Mouse (Mus musculus) ES-E14 (cell line): ENCODE results near the gene Nelfb. TPM values are rescaled to one million over a fixed set of nuclear protein-coding genes. Genes with fewer than 3 reads are reported as not detected.

Source experiments
- DNase-seq: peaks from one replicate; pipeline ENCODE4 v3.0.0-alpha.2; 2013; ENCODE audit warnings: low read depth, low spot score
- H3K27ac ChIP-seq: 2 replicates; pipeline ENCODE4 v1.5.1; 2012; ENCODE audit warnings: low read depth, mild to moderate bottlenecking, low read length, moderate library complexity, mixed read lengths; ENCODE audit not compliant: poor library complexity, insufficient read depth, severe bottlenecking
- H3K36me3 ChIP-seq: 2 replicates; pipeline ENCODE4 v1.6.1; 2012; ENCODE audit warnings: mild to moderate bottlenecking, low read length, moderate library complexity, mixed read lengths; ENCODE audit not compliant: control insufficient read depth, poor library complexity, insufficient read depth, severe bottlenecking
- H3K4me1 ChIP-seq, 2 experiments: fragments of 150-350 bp in 1 of 2; sonication (generic) in 1 of 2; 2 replicates each; pipeline ENCODE4 v1.6.1; 2012; ENCODE audit warnings: low read length in 2 of 2, mild to moderate bottlenecking in 1 of 2, mixed read lengths in 1 of 2; ENCODE audit not compliant: control insufficient read depth in 2 of 2, insufficient read depth in 2 of 2, poor library complexity in 1 of 2
- H3K4me3 ChIP-seq, 2 experiments: fragments of 150-350 bp in 1 of 2; sonication (generic) in 1 of 2; 2 replicates each; pipeline ENCODE4 v1.5.1; 2012; ENCODE audit warnings: low read length in 2 of 2, low read depth in 1 of 2, mild to moderate bottlenecking in 1 of 2, mixed read lengths in 1 of 2; ENCODE audit not compliant: insufficient read depth in 1 of 2, poor library complexity in 1 of 2, severe bottlenecking in 1 of 2
- H3K9ac ChIP-seq: 2 replicates; pipeline ENCODE4 v1.6.1; 2012; ENCODE audit warnings: low read depth, mild to moderate bottlenecking, low read length, mixed read lengths; ENCODE audit not compliant: poor library complexity, insufficient read depth, severe bottlenecking
- H3K9me3 ChIP-seq: fragments of 150-350 bp; sonication (generic); 2 replicates; pipeline ENCODE4 v1.6.1; 2012; ENCODE audit warnings: low read depth, mild to moderate bottlenecking, low read length; ENCODE audit not compliant: control insufficient read depth, insufficient read depth
- CHD2 ChIP-seq: IDR thresholded peaks from 2 replicates; pipeline ENCODE4 v1.6.1; 2014; ENCODE audit warnings: mild to moderate bottlenecking, low read depth, low read length, inconsistent platforms
- HCFC1 ChIP-seq: IDR thresholded peaks from 2 replicates; pipeline ENCODE4 v1.6.1; 2012; ENCODE audit warnings: low read length, inconsistent platforms, borderline replicate concordance; ENCODE audit not compliant: insufficient read depth
- MAFK ChIP-seq: IDR thresholded peaks from 2 replicates; pipeline ENCODE4 v1.6.1; 2014; ENCODE audit warnings: mild to moderate bottlenecking, low read depth, low read length, inconsistent platforms; ENCODE audit not compliant: insufficient read depth
- ZC3H11A ChIP-seq: IDR thresholded peaks from 2 replicates; pipeline ENCODE4 v1.6.1; 2012; ENCODE audit warnings: low read depth, mild to moderate bottlenecking, inconsistent platforms, low read length, borderline replicate concordance
- ZNF384 ChIP-seq: IDR thresholded peaks from 2 replicates; pipeline ENCODE4 v1.6.1; 2012; ENCODE audit warnings: low read depth, low read length, inconsistent platforms
- in situ Hi-C, 2 experiments: fragments of 600-800 bp; cut with MboI; formaldehyde crosslinking; loops; one replicate each; pipeline ENCODE4 v1.15.1; 2025; ENCODE audit warnings: low sequenced_read_pairs in 2 of 2, inconsistent platforms in 1 of 2; ENCODE audit not compliant: unreplicated experiment in 2 of 2
- total RNA-seq: library from RNA; depleted of rRNA; stranded (reverse); fragments of 300-350 nt; gene quantifications from 2 replicates; pipeline ENCODE4 v1.2.3, GENCODE M21; 2012

Gene Nelfb
- total RNA-seq, 1 experiment: 50.9 TPM

GRCm38 (mm10) chr2:25228995-25229530 lies 17.8 kb upstream of the Nelfb start:
- in situ Hi-C loops: no loop called here
- no peak overlapping the region for H3K27ac ChIP-seq
- H3K4me3 ChIP-seq: peak overlapping the region in 1 of 2 experiments; percentile 61; a peak in 1 of 4 replicates

DNA sequence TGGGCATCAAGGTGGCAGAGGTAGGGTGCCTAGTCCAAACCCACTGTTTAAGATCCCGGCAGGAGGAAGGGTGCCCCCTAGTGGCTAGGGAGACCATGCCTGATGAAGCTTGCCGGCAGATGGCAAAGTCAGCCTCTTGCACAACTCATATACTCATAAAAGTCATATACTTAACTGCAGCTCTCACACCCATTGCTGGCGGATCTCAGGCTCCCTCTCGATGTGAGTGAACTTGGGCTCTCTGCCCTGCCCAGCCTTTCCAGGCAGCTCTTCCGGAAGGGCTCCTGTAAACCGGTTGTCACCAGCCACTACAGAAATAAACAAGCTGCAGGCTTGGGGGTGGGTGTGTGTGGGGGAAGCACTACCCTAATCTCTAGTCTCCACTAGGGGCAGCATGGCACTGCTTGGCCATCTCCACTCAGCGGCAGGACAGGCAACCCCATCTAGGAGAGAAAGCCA lies 17.2 kb upstream of the Nelfb start:
- Histone ChIP-seq H3K9me3 (no peaks in the 10 kb centered on the region), H3K4me3 (peak overlapping the region; percentile 58 to 61), H3K4me1 (peaks cover 9 to 24% of the 10 kb centered on the region in 2 experiments; a peak in 3 of 4 replicates), H3K9ac (peak overlapping the region; percentile 70), H3K36me3 (peaks cover 6% of the 10 kb centered on the region), H3K27ac (peak overlapping the region; percentile 68)
- TF ChIP-seq MAFK: 0 out of 2 replicates have a peak, but pooled peaks have one; percentile 20
- TF ChIP-seq ZC3H11A: no peak
- TF ChIP-seq HCFC1: peak; percentile 71; the same call in 1 of the 2 replicates
- peak; percentile 82 for DNase-seq
- in situ Hi-C loops: no loop called here

More at GRCm38 (mm10) chr2:25228995-25229530, 17.8 kb upstream of the Nelfb start:
- H3K4me1 ChIP-seq: peaks cover 9 to 24% of the 10 kb centered on the region in 2 experiments; a peak in 3 of 4 replicates
- TF ChIP-seq ZC3H11A: no peak
- no peak for TF ChIP-seq ZNF384
- no peak for TF ChIP-seq CHD2
- no peak for TF ChIP-seq HCFC1
- no peak for TF ChIP-seq MAFK
- no peaks in the 10 kb centered on the region for H3K9me3 ChIP-seq
- DNase-seq: no peak
- H3K36me3 ChIP-seq: no peaks in the 10 kb centered on the region
- H3K9ac ChIP-seq: peak overlapping the region; percentile 27; the same call in 1 of the 2 replicates

DNA sequence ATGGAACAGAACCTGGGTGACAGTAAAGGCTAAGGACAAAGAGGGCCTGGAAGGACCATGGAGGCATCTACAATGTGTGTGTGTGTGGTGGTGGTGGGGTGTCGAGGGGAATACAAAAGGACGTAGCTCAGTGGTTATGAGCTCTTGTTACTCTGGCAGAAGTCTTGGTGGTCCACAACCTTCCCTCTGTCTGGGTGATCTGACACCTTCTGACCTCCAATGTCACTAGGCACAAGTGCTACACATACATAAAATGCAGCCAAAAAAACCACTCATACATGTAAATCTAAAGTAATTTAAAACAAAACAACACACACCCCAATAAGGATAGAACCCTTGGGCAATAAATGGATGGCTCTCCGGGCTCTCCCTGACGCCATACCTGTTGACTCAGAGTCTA lies 16.1 kb upstream of the Nelfb start:
- no peak overlapping the region for H3K9ac ChIP-seq
- peaks cover 14% of the 10 kb centered on the region for H3K36me3 ChIP-seq
- peaks cover 9 to 24% of the 10 kb centered on the region in 2 experiments; a peak in 3 of 4 replicates for H3K4me1 ChIP-seq
- DNase-seq: no peak
- in situ Hi-C loops: no loop called here
- H3K9me3 ChIP-seq: no peaks in the 10 kb centered on the region
- TF ChIP-seq ZNF384 (no peak), MAFK (no peak), ZC3H11A (no peak), CHD2 (no peak), HCFC1 (no peak)
- no peak overlapping the region for H3K27ac ChIP-seq
- H3K4me3 ChIP-seq: no peak overlapping the region

GRCm38 (mm10) chr2:25226864-25227263 lies 15.6 kb upstream of the Nelfb start:
- TF ChIP-seq HCFC1 (no peak), ZC3H11A (no peak), MAFK (no peak), ZNF384 (no peak), CHD2 (no peak)
- Histone ChIP-seq H3K4me1 (peaks cover 9 to 24% of the 10 kb centered on the region in 2 experiments; a peak in 3 of 4 replicates), H3K9ac (no peak overlapping the region), H3K27ac (no peak overlapping the region), H3K4me3 (no peak overlapping the region), H3K36me3 (peaks cover 18% of the 10 kb centered on the region), H3K9me3 (no peaks in the 10 kb centered on the region)
- DNase-seq: no peak
- in situ Hi-C loops: no loop called here
